Mouse (Mus musculus) cerebellum, adult 9-10 months (tissue): ENCODE measurements around the gene Tbc1d10c.
"Not testable (repeated sequence)": the region's sequence is repeated elsewhere in the genome, so short reads cannot be mapped to it uniquely, and the experiment has no call there.

Source experiments
- DNase-seq: peaks from one replicate; pipeline ENCODE4 v3.0.0; 2022

The Tbc1d10c gene

DNA sequence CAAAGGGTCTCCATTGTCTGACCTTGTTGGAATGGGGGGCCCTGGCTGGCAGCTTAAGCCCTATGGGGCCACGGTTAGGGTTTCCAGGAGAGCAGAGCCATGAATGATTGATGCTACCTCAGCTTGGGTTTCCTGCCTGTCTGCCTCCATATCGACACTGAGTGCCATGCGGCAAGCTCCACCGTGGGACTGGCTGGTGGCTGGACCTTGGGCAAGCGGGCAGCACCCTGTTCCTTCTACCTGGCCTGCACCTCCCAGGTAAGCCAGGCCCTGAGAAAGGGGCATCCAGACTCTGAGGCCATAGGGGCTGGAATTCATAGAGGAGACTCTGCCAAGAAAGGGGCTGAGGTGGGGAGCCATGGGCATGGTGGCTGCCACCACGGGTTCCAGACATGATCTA is 50.9 kb downstream of the Tbc1d10c start:
- no peak for DNase-seq

DNA sequence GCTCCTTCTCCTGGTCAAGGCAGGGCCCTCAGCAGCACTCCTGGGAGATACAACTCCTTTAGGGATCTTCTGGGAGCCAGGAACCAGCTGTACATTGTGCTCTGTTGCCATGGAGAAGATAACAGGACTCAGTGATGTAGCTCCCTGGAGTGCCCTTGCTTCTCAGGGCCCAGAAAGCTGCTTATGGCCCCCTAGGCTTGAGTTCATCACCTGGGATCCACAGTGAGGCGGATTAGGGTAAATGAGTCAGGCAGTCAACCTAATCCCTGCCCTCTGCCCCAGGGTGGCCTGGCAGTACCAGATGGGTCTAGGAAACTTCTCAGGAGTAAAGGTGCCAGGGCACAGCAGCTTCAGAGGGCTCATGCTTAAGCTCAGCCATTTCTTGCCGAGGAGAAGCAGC is 51.6 kb downstream of the Tbc1d10c start, which contains the start of gene Gpr152:
Gpr152 (plus strand) TSS at position 342 of the 400 bp plus-strand sequence.
- DNase-seq = no peak

DNA sequence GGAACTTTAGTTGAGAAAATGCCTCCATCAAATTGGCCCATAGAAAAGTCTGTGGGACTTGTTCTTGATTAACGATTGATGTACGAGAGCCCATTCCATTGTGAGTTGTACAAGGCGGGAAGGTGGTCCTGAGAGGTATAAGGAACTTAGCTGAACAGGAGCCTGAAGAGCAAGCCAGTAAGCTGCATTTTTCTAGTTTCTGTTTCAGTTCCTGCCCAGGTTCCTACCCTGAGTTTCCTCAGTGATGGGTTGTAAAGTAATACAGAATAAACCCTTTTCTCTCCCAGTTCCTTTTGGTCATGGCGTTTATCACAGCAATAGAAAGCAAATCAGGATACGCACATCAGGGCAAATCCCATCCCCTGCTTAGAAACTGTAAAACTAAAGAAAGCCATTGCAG is 53.2 kb downstream of the Tbc1d10c start:
- DNase-seq = no peak

DNA sequence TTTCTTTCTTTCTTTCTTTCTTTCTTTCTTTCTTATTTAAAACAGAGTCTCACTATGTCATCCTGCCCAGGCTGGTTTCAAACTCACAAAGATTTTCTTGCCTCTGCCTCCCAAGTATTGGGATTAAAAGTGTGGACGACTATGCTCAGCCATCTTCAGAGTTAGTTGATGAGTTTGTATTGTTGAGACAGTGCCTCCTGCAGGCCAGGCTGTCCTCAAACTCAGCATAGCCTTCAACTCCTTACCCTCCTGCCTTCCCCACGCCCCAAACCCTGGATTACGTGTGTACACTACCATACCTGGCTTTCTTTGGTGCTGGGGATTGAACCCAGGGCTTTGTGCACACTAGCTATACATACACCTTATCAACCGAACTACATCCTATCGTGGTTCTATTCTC is 54.6 kb downstream of the Tbc1d10c start:
- DNase-seq = no peak

DNA sequence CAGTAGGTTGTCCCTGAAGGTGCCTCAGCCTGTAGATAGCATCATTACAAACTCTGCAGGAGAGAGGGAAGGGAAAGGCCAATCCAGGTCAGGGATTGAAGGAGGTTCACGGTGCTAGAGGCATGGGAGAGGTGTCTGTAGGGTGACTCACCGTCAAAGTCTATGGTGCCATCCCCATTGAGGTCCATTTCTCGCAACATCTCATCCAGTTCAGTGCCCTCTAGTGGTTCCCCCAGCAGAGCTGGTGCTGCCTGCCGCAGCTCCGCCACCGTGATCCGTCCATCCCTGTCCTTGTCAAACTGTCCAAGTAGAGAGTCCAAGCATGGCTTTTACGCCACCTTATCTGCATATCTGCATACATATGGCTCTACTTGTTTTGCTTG is 55.1 kb downstream of the Tbc1d10c start:
- DNase-seq = not testable (repeated sequence)

DNA sequence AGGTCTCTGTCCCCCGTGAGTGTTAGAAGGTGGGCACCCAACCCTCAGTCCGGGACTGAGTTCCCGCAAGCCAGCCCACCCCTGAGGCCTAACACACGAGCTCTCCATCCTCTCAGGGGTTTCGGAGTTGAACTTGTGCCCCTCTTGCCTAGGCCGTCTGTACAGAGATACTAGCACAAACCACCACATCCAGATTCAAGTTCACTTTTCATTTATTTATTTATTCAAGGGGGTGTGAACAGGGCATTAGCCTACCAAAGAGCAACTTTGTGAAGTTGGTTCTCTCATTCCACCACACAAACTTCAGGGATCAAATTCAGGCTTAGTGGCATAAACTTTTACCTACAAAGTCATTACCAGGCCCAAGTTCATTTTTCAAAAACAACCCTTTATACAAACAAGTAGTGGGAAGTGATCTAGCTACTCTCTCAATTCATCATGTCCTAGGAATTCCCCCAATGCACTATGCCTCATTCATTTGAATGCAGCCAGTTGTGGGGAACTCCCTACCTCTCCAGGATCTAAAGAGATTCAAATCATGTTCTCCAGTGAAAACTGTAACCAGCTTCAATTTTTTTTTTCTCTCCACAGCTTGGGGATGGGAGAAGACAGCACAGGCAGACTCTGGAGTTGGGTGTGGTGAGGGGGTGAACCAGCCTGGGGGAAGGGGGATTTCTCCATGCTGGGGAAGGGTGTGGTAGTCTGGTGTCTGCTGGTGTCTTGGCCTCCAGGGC is 55.7 kb downstream of the Tbc1d10c start:
- DNase-seq = not testable (repeated sequence)

DNA sequence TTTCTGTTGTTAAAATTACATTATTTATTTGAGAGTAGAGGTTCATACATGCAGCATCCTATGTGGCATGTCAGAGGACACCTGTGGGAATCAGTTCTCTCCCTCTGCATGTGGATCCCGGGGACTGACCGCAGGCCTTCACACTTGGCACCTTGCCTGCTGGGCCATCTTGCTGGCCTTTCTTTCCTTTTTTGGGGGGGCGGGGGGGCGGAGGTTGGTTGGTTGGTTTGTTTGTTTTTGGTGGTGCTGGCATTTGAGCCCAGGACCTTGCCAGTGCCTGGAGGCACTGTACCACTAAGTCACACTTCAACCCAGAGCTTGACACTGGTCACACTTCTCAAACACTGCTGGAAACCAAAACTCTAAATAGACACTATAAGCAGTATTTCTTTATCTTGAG is 56.7 kb downstream of the Tbc1d10c start:
- DNase-seq = no peak
